Mouse (Mus musculus) forebrain, postnatal 0 days (tissue): ENCODE measurements at regions not wholly inside any gene's neighbourhood (a gene's known extent, or its start where the extent isn't known, plus 50 kb on each side); places are given as distances from the start of the nearest gene placed in this dataset.
A peak's percentile ranks its signal among the peaks of the same experiment; 100 is the strongest.

Experiments used
- ATAC-seq: fragments of 200-750 bp; cut with Nextera tagmentation; 2 replicates; pipeline ENCODE4 v1.8.0; 2017; ENCODE audit warnings: mild to moderate bottlenecking, moderate library complexity
- DNase-seq: peaks from one replicate; pipeline ENCODE4 v3.0.0-alpha.2; 2015
- H3K27ac ChIP-seq: fragments of 300-500 bp; sonication (generic); 2 replicates; pipeline ENCODE4 v1.5.1; 2014; ENCODE audit warnings: low read depth, mild to moderate bottlenecking, antibody characterized with exemption, low read length, moderate library complexity, mixed read lengths
- H3K27me3 ChIP-seq: fragments of 300-500 bp; sonication (generic); 2 replicates; pipeline ENCODE4 v1.6.1; 2014; ENCODE audit warnings: mild to moderate bottlenecking, low read length, mixed read lengths; ENCODE audit not compliant: insufficient read depth
- H3K36me3 ChIP-seq: fragments of 300-500 bp; sonication (generic); 2 replicates; pipeline ENCODE4 v1.6.1; 2014; ENCODE audit warnings: mild to moderate bottlenecking, moderate library complexity; ENCODE audit not compliant: insufficient read depth
- H3K4me1 ChIP-seq: fragments of 300-500 bp; sonication (generic); 2 replicates; pipeline ENCODE4 v1.6.1; 2014; ENCODE audit warnings: antibody characterized with exemption; ENCODE audit not compliant: insufficient read depth
- H3K4me2 ChIP-seq: fragments of 300-500 bp; sonication (generic); 2 replicates; pipeline ENCODE4 v1.6.1; 2014; ENCODE audit warnings: low read depth, mild to moderate bottlenecking, moderate library complexity
- H3K4me3 ChIP-seq: fragments of 300-500 bp; sonication (generic); 2 replicates; pipeline ENCODE4 v1.5.1; 2014; ENCODE audit warnings: low read depth, low read length, mixed read lengths
- H3K9ac ChIP-seq: fragments of 300-500 bp; sonication (generic); 2 replicates; pipeline ENCODE4 v1.6.1; 2014; ENCODE audit warnings: mild to moderate bottlenecking
- H3K9me3 ChIP-seq: fragments of 300-500 bp; sonication (generic); 2 replicates; pipeline ENCODE4 v1.6.1; 2016; ENCODE audit warnings: low read length
- CTCF ChIP-seq: sonication (generic); IDR thresholded peaks from 2 replicates; pipeline ENCODE4 v1.5.1; 2016; ENCODE audit warnings: antibody characterized with exemption, control low read depth, low read depth
- WGBS: fragments of 180-500 bp; shearing (Covaris S2); extraction: QIAGEN DNeasy Blood & Tissue Kit; methylation state at CpG from one replicate; pipeline ENCODE4 v1.1.7; 2014; 5-methylcytosine and 5-hydroxymethylcytosine counted together

GRCm38 (mm10) chr11:28709511-28709910 lies 125.4 kb upstream of the Ccdc85a start:
- 81% methylated on average over 3 of the region's 3 CpGs for WGBS
- DNase-seq (no peak), ATAC-seq (no peak)
- no peak for TF ChIP-seq CTCF
- no peaks in the 10 kb centered on the region for H3K4me1 ChIP-seq
- no peaks in the 10 kb centered on the region for H3K9me3 ChIP-seq
- no peak overlapping the region for H3K4me2 ChIP-seq
- no peaks in the 10 kb centered on the region for H3K27me3 ChIP-seq
- H3K4me3 ChIP-seq: no peak overlapping the region
- no peak overlapping the region for H3K27ac ChIP-seq
- H3K9ac ChIP-seq: no peak overlapping the region
- no peaks in the 10 kb centered on the region for H3K36me3 ChIP-seq

DNA sequence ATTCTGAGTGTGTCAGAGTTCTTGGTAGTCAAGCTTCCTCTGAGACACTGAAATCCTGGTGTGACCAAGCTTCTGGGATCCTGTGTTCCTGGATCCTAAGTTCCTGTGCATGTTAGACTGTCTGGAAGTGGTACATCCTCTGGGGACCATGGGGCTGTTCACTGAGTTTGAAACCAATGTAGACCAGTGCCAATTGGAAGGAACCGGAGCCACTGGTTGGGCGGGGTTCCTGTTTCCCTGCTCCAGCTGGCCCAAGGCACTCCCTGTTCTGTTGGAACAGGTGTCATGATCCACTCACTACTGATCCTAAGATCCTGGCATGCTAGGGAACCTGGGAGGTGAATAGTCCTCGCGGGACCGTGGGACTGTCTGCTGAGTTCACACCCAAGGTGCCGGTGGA lies 124.3 kb upstream of the Ccdc85a start:
- no peaks in the 10 kb centered on the region for H3K9me3 ChIP-seq
- no peaks in the 10 kb centered on the region for H3K4me1 ChIP-seq
- H3K4me2 ChIP-seq: no peak overlapping the region
- no peaks in the 10 kb centered on the region for H3K36me3 ChIP-seq
- ATAC-seq (no peak), DNase-seq (no peak)
- WGBS: 97% methylated on average over 6 of the region's 6 CpGs
- no peak overlapping the region for H3K9ac ChIP-seq
- no peak for TF ChIP-seq CTCF
- H3K4me3 ChIP-seq: no peak overlapping the region
- no peaks in the 10 kb centered on the region for H3K27me3 ChIP-seq
- no peak overlapping the region for H3K27ac ChIP-seq

DNA sequence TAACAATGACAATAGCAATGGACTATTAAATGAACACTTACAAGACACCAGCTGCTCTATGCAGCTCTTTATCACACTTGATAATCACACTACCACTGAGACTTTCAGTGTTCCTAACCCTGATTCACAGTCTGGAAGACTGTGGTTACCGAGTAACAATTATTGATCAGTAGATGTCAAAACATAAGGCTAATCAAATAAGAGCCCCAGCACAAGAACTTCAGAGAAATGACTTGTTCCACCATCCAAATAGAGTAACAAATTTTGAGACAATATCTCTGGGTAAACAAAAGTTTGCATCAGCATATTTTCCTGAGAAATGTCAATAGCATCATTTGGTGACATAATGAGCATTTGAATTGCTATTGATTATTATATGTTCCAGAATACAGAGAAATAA lies 118.3 kb upstream of the Ccdc85a start:
- no peak for ATAC-seq
- no peak overlapping the region for H3K9ac ChIP-seq
- no peaks in the 10 kb centered on the region for H3K4me1 ChIP-seq
- H3K4me2 ChIP-seq: no peak overlapping the region
- H3K36me3 ChIP-seq: no peaks in the 10 kb centered on the region
- no peak for TF ChIP-seq CTCF
- no peak overlapping the region for H3K4me3 ChIP-seq
- no peak for DNase-seq
- no peaks in the 10 kb centered on the region for H3K9me3 ChIP-seq
- WGBS: 81% methylated on average over 1 of the region's 1 CpGs
- no peak overlapping the region for H3K27ac ChIP-seq
- H3K27me3 ChIP-seq: no peaks in the 10 kb centered on the region

DNA sequence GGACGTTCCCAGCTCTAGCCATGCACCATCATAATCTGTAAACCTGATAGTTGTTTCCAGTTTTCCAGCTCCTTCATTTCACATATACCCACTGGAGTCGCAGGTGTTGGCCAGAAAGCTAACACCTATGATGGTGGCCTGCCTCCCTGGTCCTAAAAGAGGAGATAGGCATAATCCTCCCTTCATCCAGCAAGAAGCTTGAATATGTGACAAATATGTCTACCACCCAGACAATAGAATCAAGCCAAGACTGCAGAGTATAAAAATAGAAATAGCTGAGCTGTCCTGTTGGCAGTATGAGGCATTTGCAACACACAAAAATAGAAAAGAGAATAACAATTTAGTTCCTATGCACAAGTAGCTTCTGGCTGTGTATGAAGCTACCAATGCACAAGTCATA lies 117.3 kb upstream of the Ccdc85a start:
- TF ChIP-seq CTCF: no peak
- no peak overlapping the region for H3K9ac ChIP-seq
- no peak overlapping the region for H3K4me3 ChIP-seq
- no peaks in the 10 kb centered on the region for H3K36me3 ChIP-seq
- no peaks in the 10 kb centered on the region for H3K9me3 ChIP-seq
- no peaks in the 10 kb centered on the region for H3K4me1 ChIP-seq
- DNase-seq (no peak), ATAC-seq (no peak)
- H3K27me3 ChIP-seq: no peaks in the 10 kb centered on the region
- 91% methylated on average over 2 of the region's 2 CpGs for WGBS
- no peak overlapping the region for H3K4me2 ChIP-seq
- no peak overlapping the region for H3K27ac ChIP-seq

- H3K9me3 ChIP-seq: no peaks in the 10 kb centered on the region
- no peak overlapping the region for H3K4me3 ChIP-seq
- TF ChIP-seq CTCF: no peak
- no peaks in the 10 kb centered on the region for H3K36me3 ChIP-seq
- no peak overlapping the region for H3K4me2 ChIP-seq
- no peak overlapping the region for H3K27ac ChIP-seq
- H3K4me1 ChIP-seq: no peaks in the 10 kb centered on the region
- H3K9ac ChIP-seq: no peak overlapping the region
- no peak for ATAC-seq
- no peaks in the 10 kb centered on the region for H3K27me3 ChIP-seq
- DNase-seq: no peak
Measured at GRCm38 (mm10) chr11:28699766-28700165, 115.6 kb upstream of the Ccdc85a start.

GRCm38 (mm10) chr11:28697644-28698480 lies 113.7 kb upstream of the Ccdc85a start:
- peak; percentile 32 for DNase-seq
- no peak overlapping the region for H3K4me3 ChIP-seq
- H3K9me3 ChIP-seq: no peaks in the 10 kb centered on the region
- ATAC-seq: peak; percentile 77
- H3K4me1 ChIP-seq: no peaks in the 10 kb centered on the region
- H3K27ac ChIP-seq: no peak overlapping the region
- H3K4me2 ChIP-seq: peak overlapping the region; percentile 6; the same call in 1 of the 2 replicates
- H3K27me3 ChIP-seq: no peaks in the 10 kb centered on the region
- no peaks in the 10 kb centered on the region for H3K36me3 ChIP-seq
- H3K9ac ChIP-seq: no peak overlapping the region
- no peak for TF ChIP-seq CTCF
- 11% methylated on average over 8 of the region's 8 CpGs for WGBS

DNA sequence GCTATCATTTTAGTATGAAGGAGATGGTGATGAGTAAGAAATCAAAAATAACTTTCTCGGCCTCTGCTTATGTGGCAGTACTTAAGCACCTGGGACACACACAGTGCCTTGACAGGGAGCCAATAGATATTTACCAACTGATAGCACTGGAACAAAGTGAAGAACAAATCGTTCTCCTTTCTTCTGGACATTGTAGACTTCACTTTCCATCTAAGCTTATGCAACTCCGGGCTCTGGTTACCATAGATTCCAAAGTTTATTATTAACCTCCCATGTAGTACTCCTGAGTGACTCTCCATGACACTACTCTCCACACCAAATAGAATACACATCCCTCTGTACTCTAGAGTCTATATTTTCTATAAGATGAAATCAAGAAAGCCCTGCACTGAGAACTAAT lies 110.9 kb upstream of the Ccdc85a start:
- ATAC-seq (no peak), DNase-seq (no peak)
- TF ChIP-seq CTCF: no peak
- Histone ChIP-seq H3K36me3 (no peaks in the 10 kb centered on the region), H3K4me1 (no peaks in the 10 kb centered on the region), H3K9me3 (no peaks in the 10 kb centered on the region), H3K4me2 (no peak overlapping the region), H3K4me3 (no peak overlapping the region), H3K27ac (no peak overlapping the region), H3K9ac (no peak overlapping the region), H3K27me3 (no peaks in the 10 kb centered on the region)
- 84% methylated on average over 3 of the region's 3 CpGs for WGBS
